In the genomic region with DNA sequence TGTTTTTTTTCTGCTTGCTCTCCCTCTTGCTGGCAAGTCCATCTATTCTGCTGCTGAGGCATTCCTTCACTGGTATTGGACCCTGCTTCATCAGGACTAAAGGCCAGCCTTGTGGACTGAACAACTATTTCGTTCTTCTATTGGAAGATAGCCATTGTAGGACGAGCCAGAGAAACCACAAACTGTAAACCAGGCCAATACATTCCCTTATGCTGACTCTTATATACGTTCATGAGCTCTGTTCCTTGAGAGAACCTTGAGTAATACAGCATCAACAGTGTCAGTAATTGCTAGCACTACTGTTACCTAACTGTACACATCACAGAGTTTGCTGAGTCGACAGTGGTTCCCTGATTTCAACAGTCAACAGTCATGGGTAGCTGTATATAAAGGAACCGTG, we compare ENCODE assay signal across 32 mouse cellular contexts. TPM values are rescaled to one million over a fixed set of nuclear protein-coding genes. Genes with fewer than 3 reads are reported as not detected.
"Had no signal": no experiment of that assay in that cellular context is flagged by ENCODE, and none has a peak within 500 bp of the region (broad histone marks: within the 10 kb centered on the region; RNA-seq: fewer than 3 reads in every experiment).

No protein-coding gene starts in this region.

- DNase-seq: kidney, postnatal 25 days; layer of hippocampus, postnatal 36 days; left cerebral cortex, postnatal 4 days; liver, postnatal 0 days; lung, embryonic 14.5 days; retina, postnatal 1 day; right cerebral cortex, postnatal 25 days; spleen, adult 18-20 months; thymus, adult 2 months; thymus, postnatal 14 days; thymus, postnatal 4 days had no signal

- H3K9me3 ChIP-seq: limb, embryonic 12.5 days; limb, embryonic 15.5 days; midbrain, embryonic 10.5 days; midbrain, embryonic 13.5 days; neural tube, embryonic 13.5 days; stomach, embryonic 15.5 days had no signal

- H3K4me1 ChIP-seq: limb, embryonic 12.5 days; limb, embryonic 15.5 days; midbrain, embryonic 10.5 days; midbrain, embryonic 13.5 days; neural tube, embryonic 13.5 days; stomach, embryonic 15.5 days had no signal

- ATAC-seq: liver, postnatal 0 days; lung, postnatal 0 days; midbrain, embryonic 13.5 days; midbrain, embryonic 16.5 days had no signal

- H3K27me3 ChIP-seq: limb, embryonic 12.5 days; limb, embryonic 15.5 days; megakaryocyte, embryonic 14.5 days; midbrain, embryonic 13.5 days; neural tube, embryonic 13.5 days; stomach, embryonic 15.5 days had no signal

- H3K4me3 ChIP-seq: left cerebral cortex, adult 2 months; limb, embryonic 12.5 days; limb, embryonic 15.5 days; megakaryocyte, embryonic 14.5 days; midbrain, embryonic 10.5 days; midbrain, embryonic 13.5 days; myocyte; neural tube, embryonic 13.5 days; stomach, embryonic 15.5 days had no signal

- H3K36me3 ChIP-seq: limb, embryonic 12.5 days; midbrain, embryonic 10.5 days; neural tube, embryonic 13.5 days; stomach, embryonic 15.5 days had no signal

- H3K9ac ChIP-seq: limb, embryonic 12.5 days; limb, embryonic 15.5 days; liver, embryonic 14.5 days; liver, postnatal 0 days; lung, embryonic 14.5 days; midbrain, embryonic 13.5 days; neural tube, embryonic 13.5 days; stomach, embryonic 15.5 days had no signal

- H3K4me2 ChIP-seq: limb, embryonic 12.5 days; limb, embryonic 15.5 days; liver, embryonic 11.5 days; lung, embryonic 14.5 days; midbrain, embryonic 13.5 days; neural tube, embryonic 13.5 days; stomach, embryonic 15.5 days had no signal

- H3K27ac ChIP-seq: kidney, postnatal 0 days; left cerebral cortex, adult 2 months; limb, embryonic 12.5 days; limb, embryonic 15.5 days; liver, embryonic 14.5 days; macrophage; midbrain, embryonic 10.5 days; midbrain, embryonic 13.5 days; neural tube, embryonic 13.5 days; stomach, embryonic 15.5 days had no signal

RNA-seq across cellular contexts. Expression of a gene that starts 22.5 kb away (rescaled TPM):
- polyA plus RNA-seq: macrophage; midbrain, embryonic 13.5 days; midbrain, embryonic 16.5 days had no signal

RNA-seq across cellular contexts. Expression of a gene that starts 27.0 kb away (rescaled TPM):
- total RNA-seq: layer of hippocampus, adult 8-10 months; layer of hippocampus, postnatal 10 days; layer of hippocampus, postnatal 36 days; left cerebral cortex, adult 2 months; left cerebral cortex, postnatal 4 days; monocyte, adult 5-6 weeks; neutrophil, adult 5-6 weeks had no signal
- polyA plus RNA-seq: kidney, embryonic 14.5 days; kidney, postnatal 0 days; large intestine, adult 2 months; limb, embryonic 12.5 days; macrophage; midbrain, embryonic 13.5 days; midbrain, embryonic 16.5 days; myocyte; stomach, embryonic 15.5 days; thymus, adult 2 months had no signal
